Mouse (Mus musculus) neural tube, embryonic 14.5 days (tissue): ENCODE measurements around the gene Fam90a1a. TPM values are rescaled to one million over a fixed set of nuclear protein-coding genes. Genes with fewer than 3 reads are reported as not detected.
"Not testable (repeated sequence)": the region's sequence is repeated elsewhere in the genome, so short reads cannot be mapped to it uniquely, and the experiment has no call there.

Source experiments
- ATAC-seq: fragments of 200-750 bp; cut with Nextera tagmentation; 2 replicates; pipeline ENCODE4 v1.8.0; 2017; ENCODE audit warnings: low read depth, mild to moderate bottlenecking, moderate TSS enrichment, moderate library complexity
- H3K27ac ChIP-seq: fragments of 300-500 bp; sonication (generic); 2 replicates; pipeline ENCODE4 v1.5.1; 2014; ENCODE audit warnings: low read depth, mild to moderate bottlenecking, control low read depth, low read length, moderate library complexity, mixed read lengths
- H3K27me3 ChIP-seq: fragments of 300-500 bp; sonication (generic); 2 replicates; pipeline ENCODE4 v1.6.1; 2014; ENCODE audit warnings: low read length; ENCODE audit not compliant: control insufficient read depth, insufficient read depth
- H3K36me3 ChIP-seq: fragments of 300-500 bp; sonication (generic); 2 replicates; pipeline ENCODE4 v1.6.1; 2014; ENCODE audit warnings: low read length, mixed read lengths; ENCODE audit not compliant: control insufficient read depth, insufficient read depth
- H3K4me1 ChIP-seq: fragments of 300-500 bp; sonication (generic); 2 replicates; pipeline ENCODE4 v1.6.1; 2014; ENCODE audit warnings: low read length; ENCODE audit not compliant: control insufficient read depth, insufficient read depth
- H3K4me2 ChIP-seq: fragments of 300-500 bp; sonication (generic); 2 replicates; pipeline ENCODE4 v1.6.1; 2014; ENCODE audit warnings: mild to moderate bottlenecking, low read depth, low read length, control low read depth
- H3K4me3 ChIP-seq: fragments of 300-500 bp; sonication (generic); 2 replicates; pipeline ENCODE4 v1.5.1; 2014; ENCODE audit warnings: low read depth, low read length, control low read depth, mixed read lengths
- H3K9ac ChIP-seq: fragments of 300-500 bp; sonication (generic); replicated peaks from 2 replicates; pipeline ENCODE4 v1.6.1; 2014; ENCODE audit warnings: low read depth, mild to moderate bottlenecking, control low read depth, low read length, mixed read lengths
- H3K9me3 ChIP-seq: fragments of 300-500 bp; sonication (generic); 2 replicates; pipeline ENCODE4 v1.6.1; 2016; ENCODE audit warnings: low read length; ENCODE audit not compliant: control insufficient read depth
- WGBS: fragments of 180-500 bp; shearing (Covaris S2); extraction: QIAGEN DNeasy Blood & Tissue Kit; methylation state at CpG from one replicate; pipeline ENCODE4 v1.1.7; 2014; 5-methylcytosine and 5-hydroxymethylcytosine counted together
- polyA plus RNA-seq: library from polyadenylated mRNA; unstranded; fragments of >200 nt; fragmentation: Nextera tagmentation; extraction: Ambion mirVana; gene quantifications from 2 replicates; pipeline ENCODE4 v1.2.1, GENCODE M21; 2014

The Fam90a1a gene
- polyA plus RNA-seq, result not detected in 2 replicates

DNA sequence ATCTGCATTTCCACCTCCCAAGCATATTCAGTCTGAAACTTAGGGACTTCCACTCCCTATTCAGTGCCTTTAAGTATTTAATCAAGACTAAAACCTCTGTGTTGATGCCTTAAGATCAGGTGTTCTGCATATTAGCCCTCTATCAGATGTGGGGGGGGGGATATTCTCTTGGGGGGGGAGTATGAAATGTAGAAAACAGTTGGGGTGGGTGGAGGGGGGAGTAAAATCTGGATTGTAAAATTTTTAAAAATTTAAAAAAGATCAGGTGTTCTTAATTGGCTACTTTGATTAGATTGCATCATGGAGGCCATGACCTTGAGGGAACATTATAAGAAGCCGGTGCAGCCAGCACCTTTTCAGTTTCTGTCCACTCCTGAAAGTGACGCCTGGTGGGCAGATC, at the start of gene Fam90a1a:
Gene Fam90a1a, plus strand, starts transcription at position 301 of the 400 bp plus-strand sequence.
- Histone ChIP-seq H3K4me3 (no peak within 1 kb of the TSS), H3K4me1 (no peaks in the 10 kb centered on the region), H3K36me3 (no peaks in the 10 kb centered on the region), H3K9me3 (no peaks in the 10 kb centered on the region), H3K9ac (no peak within 1 kb of the TSS), H3K4me2 (no peak within 1 kb of the TSS), H3K27me3 (no peaks in the 10 kb centered on the region), H3K27ac (no peak within 1 kb of the TSS)
- WGBS, result 94% methylated on average over 2 of the region's 2 CpGs
- no peak for ATAC-seq

DNA sequence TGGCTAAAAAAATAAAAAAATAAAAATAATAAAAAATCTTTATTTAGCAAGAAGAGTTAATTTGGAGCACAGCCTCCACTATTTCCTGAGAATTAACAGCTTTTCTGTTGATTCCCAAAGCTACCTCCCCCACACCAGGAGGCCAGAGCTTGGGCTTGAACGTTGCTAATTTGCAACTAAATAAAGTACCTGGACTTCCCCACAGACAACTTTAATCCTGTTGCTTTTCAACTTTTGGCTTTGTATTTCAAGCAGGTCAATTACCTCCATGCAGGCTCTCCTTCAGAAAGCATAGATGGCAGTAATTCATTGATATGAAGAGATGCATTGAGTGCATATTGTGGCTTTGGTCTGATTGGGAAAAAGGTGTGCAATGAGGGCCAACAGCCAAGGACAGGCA, 46.6 kb upstream of the Fam90a1a start:
- no peak overlapping the region for H3K27ac ChIP-seq
- no peaks in the 10 kb centered on the region for H3K36me3 ChIP-seq
- ATAC-seq, result no peak
- H3K4me1 ChIP-seq, result no peaks in the 10 kb centered on the region
- H3K4me2 ChIP-seq, result no peak overlapping the region
- H3K9me3 ChIP-seq, result no peaks in the 10 kb centered on the region; the same call in 1 of the 2 replicates
- H3K4me3 ChIP-seq, result no peak overlapping the region
- 10% methylated on average over 1 of the region's 1 CpGs for WGBS
- no peaks in the 10 kb centered on the region for H3K27me3 ChIP-seq
- H3K9ac ChIP-seq, result no peak overlapping the region

DNA sequence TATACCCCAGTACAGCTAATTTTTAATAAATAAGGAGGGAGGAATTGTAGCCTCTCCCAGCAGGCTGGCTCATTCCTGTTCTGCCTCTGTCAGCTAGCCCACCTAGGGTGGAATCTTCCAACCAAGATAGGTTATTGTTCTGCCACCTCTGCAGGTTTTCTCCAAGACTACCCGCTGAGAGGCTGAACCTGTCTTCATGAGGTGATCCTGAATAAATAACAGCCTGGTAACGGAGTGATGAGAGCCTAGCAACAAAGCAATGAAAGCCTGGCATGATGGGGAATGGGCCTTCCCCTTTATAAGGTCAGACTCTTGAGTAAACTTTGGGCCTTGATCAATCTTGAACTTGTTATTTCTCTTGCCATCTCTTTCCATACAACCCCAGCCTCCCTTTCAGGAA, 46.0 kb upstream of the Fam90a1a start:
- Histone ChIP-seq H3K27me3 (no peaks in the 10 kb centered on the region), H3K4me2 (no peak overlapping the region), H3K36me3 (no peaks in the 10 kb centered on the region), H3K9me3 (no peaks in the 10 kb centered on the region), H3K27ac (no peak overlapping the region), H3K4me3 (no peak overlapping the region), H3K9ac (no peak overlapping the region), H3K4me1 (no peaks in the 10 kb centered on the region)
- WGBS, result 13% methylated on average over 2 of the region's 2 CpGs
- no peak for ATAC-seq

DNA sequence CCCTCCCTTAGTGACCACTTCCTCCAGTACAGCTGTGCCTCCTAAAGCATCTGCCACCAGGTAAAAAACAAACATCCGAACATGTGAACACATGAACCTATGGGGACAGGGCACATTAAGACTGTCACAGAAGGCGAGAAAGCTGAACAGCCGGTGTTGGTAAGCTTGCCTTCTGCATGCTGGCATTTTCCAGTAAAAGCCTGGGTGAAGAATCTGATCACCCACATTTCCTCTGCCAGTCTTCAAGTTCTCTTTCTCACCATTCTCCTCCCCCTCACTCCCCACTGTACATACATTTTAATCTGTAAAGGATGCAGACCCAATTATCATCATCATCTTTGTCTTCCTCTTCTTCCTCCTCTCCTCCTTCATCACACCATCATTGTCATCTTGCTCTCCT, 42.9 kb upstream of the Fam90a1a start:
- H3K27me3 ChIP-seq, result no peaks in the 10 kb centered on the region
- H3K36me3 ChIP-seq, result no peaks in the 10 kb centered on the region
- no peak overlapping the region for H3K4me3 ChIP-seq
- 88% methylated on average over 3 of the region's 3 CpGs for WGBS
- H3K9me3 ChIP-seq, result no peaks in the 10 kb centered on the region
- H3K27ac ChIP-seq, result no peak overlapping the region
- H3K4me1 ChIP-seq, result no peaks in the 10 kb centered on the region
- ATAC-seq, result no peak
- no peak overlapping the region for H3K4me2 ChIP-seq
- no peak overlapping the region for H3K9ac ChIP-seq

DNA sequence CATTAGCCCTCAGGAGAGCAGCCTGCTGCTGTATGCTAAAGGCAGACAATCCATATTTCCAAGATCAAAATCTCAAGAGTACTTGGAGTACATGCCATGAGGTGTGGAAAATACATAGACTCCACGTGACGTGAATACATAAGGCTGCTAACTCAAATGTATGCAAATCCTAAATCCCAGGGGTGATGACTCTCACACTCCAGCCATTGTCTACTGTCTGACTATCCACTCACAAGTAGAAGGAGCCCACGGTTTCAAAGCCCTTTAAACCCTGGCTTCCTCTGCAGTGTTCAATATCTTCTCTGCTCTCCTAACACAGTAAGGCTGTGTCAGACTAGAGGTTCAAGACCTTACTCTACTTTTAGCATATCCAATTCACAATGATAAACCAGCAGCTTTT, 27.8 kb upstream of the Fam90a1a start:
- H3K4me1 ChIP-seq, ATAC-seq, H3K9ac ChIP-seq, H3K36me3 ChIP-seq, H3K27me3 ChIP-seq, H3K4me3 ChIP-seq, H3K4me2 ChIP-seq, H3K27ac ChIP-seq, H3K9me3 ChIP-seq: not testable (repeated sequence)
- WGBS, result 84% methylated on average over 3 of the region's 3 CpGs

DNA sequence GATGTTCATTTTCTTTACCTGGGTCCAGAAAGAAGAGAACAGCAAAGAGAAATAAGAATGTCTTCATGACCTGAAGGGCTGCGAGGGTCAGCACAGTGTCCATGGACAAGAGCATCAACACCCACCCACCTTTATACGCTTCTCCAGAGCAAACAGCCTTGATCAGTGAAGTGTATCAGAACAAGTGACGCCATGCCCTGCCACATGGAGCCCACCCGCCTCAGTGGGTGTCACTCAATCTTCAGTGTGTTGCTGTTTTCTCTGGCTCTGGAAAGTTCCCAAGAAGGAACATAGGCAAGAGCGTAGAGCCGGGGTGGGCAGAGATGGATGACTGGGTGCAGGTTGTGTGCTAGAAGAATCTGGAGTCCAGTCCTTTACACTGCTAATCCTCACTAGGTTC, 25.9 kb upstream of the Fam90a1a start, which contains the start of gene Defb15:
Gene Defb15, minus strand, starts transcription at position 101 of the 400 bp plus-strand sequence.
- WGBS, result 94% methylated on average over 6 of the region's 6 CpGs
- H3K9ac ChIP-seq, result no peak within 1 kb of the TSS
- no peak within 1 kb of the TSS for H3K4me2 ChIP-seq

DNA sequence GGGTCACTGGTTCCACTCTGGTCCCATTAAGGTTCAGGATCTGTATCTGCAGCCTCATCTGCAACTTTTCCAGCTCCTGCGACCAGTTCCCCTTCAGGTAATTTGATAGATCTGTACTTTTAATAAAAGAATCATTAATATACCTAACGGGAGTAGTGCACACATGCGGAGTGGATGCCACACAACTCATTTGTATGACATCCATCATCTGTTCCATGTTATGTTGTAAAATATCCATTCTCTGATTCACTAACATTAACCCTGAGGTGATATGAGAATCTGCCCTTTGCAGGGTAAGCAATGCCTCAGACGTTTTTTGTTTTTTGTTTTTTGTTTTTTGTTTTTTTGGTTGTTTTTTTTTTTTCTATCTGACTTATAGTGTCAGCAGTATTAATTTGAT, 20.5 kb upstream of the Fam90a1a start, which contains the start of gene Defb35:
Gene Defb35, plus strand, starts transcription at position 301 of the 400 bp plus-strand sequence.
- H3K9ac ChIP-seq, H3K27ac ChIP-seq: not testable (repeated sequence)
- WGBS, result 93% methylated on average over 4 of the region's 4 CpGs

More for the DNA sequence above, 25.9 kb upstream of the Fam90a1a start, which contains the start of gene Defb15:
- Histone ChIP-seq H3K27me3 (no peaks in the 10 kb centered on the region), H3K4me1 (no peaks in the 10 kb centered on the region), H3K36me3 (no peaks in the 10 kb centered on the region), H3K27ac (no peak within 1 kb of the TSS), H3K4me3 (no peak within 1 kb of the TSS), H3K9me3 (no peaks in the 10 kb centered on the region)
- no peak for ATAC-seq

DNA sequence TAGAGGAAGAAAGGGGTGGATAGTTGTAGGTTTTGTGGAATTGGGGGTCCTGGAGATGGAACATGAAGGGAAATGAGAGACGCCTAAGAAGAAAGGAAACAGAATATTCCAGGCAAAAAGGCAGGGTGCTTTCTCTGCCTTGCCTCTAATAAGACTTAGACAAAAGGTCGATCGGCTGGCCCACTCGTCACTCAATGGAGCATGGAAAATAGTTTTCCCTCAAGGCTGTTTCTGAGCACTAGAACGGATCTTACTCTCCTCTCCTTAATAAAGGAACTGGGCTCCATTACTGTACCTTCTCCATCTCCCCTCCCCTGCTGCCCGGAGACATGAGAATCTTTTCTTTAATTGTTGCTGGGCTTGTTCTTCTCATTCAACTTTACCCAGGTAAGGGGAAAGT, 12.1 kb upstream of the Fam90a1a start, which contains the start of gene Defb13:
Gene Defb13, plus strand, starts transcription at position 301 of the 400 bp plus-strand sequence.
- Histone ChIP-seq H3K27ac (no peak within 1 kb of the TSS), H3K27me3 (no peaks in the 10 kb centered on the region), H3K36me3 (no peaks in the 10 kb centered on the region), H3K4me2 (no peak within 1 kb of the TSS), H3K9ac (no peak within 1 kb of the TSS), H3K4me1 (no peaks in the 10 kb centered on the region), H3K9me3 (no peaks in the 10 kb centered on the region), H3K4me3 (no peak within 1 kb of the TSS)
- 75% methylated on average over 6 of the region's 6 CpGs for WGBS
- ATAC-seq, result no peak

More for the DNA sequence above, 20.5 kb upstream of the Fam90a1a start, which contains the start of gene Defb35:
- not testable (repeated sequence) for H3K4me1 ChIP-seq, ATAC-seq, H3K27me3 ChIP-seq, H3K4me2 ChIP-seq, H3K4me3 ChIP-seq, H3K9me3 ChIP-seq, H3K36me3 ChIP-seq

DNA sequence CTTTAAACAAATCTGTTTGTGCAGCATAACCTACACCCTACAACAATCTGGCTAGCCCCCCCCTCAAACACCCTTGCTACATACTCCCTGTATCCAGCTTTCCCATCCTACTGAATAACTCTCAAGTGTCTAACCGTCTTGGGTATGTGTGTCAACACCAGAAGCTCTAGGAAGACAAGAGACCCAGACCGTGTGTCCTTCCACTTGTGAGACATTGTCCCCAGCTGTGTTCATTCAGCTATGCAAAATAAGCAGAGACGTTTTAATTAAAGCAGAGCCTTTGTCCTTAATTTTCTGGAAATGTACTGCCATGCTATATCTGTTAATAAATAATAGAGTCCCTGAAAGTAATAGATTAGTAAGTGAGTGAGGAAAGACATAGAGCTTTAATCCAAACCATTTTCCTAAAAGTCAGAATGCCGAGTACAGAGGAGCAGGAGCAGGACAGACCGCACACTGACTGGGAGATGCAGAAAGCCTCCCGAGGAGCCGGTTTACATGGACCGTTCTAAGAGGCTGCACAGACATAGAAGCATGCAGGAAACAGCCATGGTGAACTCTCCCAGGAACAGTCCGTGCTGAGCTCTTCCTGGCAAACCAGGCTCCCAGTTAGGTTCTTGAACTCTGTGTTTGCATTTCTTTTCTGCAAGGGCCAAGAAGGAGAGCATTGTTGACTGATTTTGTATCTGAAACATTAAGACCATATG, 11.1 kb upstream of the Fam90a1a start:
- WGBS, result 63% methylated on average over 9 of the region's 9 CpGs
- Histone ChIP-seq H3K9ac (no peak overlapping the region), H3K9me3 (no peaks in the 10 kb centered on the region), H3K4me2 (no peak overlapping the region), H3K4me3 (no peak overlapping the region), H3K27me3 (no peaks in the 10 kb centered on the region), H3K36me3 (no peaks in the 10 kb centered on the region), H3K27ac (no peak overlapping the region), H3K4me1 (no peaks in the 10 kb centered on the region)
- no peak for ATAC-seq
